Mouse (Mus musculus) kidney, adult 2 months (tissue): ENCODE measurements around the gene Nubp1. TPM values are rescaled to one million over a fixed set of nuclear protein-coding genes. Genes with fewer than 3 reads are reported as not detected.

ENCODE experiments used
- DNase-seq: peaks from one replicate; pipeline ENCODE4 v3.0.0; 2021
- H3K27ac ChIP-seq: fragments of 200-500 bp; 2 replicates; pipeline ENCODE4 v1.5.1; 2012; ENCODE audit warnings: low read depth, low read length, control low read depth, inconsistent platforms; ENCODE audit not compliant: insufficient read depth
- H3K27me3 ChIP-seq: fragments of 200-500 bp; replicated peaks from 2 replicates; pipeline ENCODE4 v1.6.1; 2012; ENCODE audit warnings: mild to moderate bottlenecking, moderate library complexity, low read length, inconsistent platforms; ENCODE audit not compliant: control insufficient read depth, insufficient read depth
- H3K36me3 ChIP-seq: fragments of 200-500 bp; 2 replicates; pipeline ENCODE4 v1.6.1; 2012; ENCODE audit warnings: mild to moderate bottlenecking, moderate library complexity, low read length, inconsistent platforms; ENCODE audit not compliant: control insufficient read depth, insufficient read depth
- H3K4me1 ChIP-seq: fragments of 200-500 bp; 2 replicates; pipeline ENCODE4 v1.6.1; 2011; ENCODE audit warnings: low read length; ENCODE audit not compliant: control insufficient read depth, insufficient read depth
- H3K4me3 ChIP-seq: fragments of 200-500 bp; 2 replicates; pipeline ENCODE4 v1.5.1; 2011; ENCODE audit warnings: mild to moderate bottlenecking, low read depth, low read length, control low read depth; ENCODE audit not compliant: insufficient read depth
- CTCF ChIP-seq: fragments of 200-500 bp; conservative IDR thresholded peaks from 2 replicates; pipeline ENCODE4 v1.5.1; 2011; ENCODE audit warnings: low read depth, mild to moderate bottlenecking, control low read depth, low read length, moderate library complexity, mixed read lengths; ENCODE audit not compliant: insufficient read depth, insufficient read length
- POLR2A ChIP-seq: fragments of 200-500 bp; IDR thresholded peaks from one replicate; pipeline ENCODE4 v1.6.1; 2011; ENCODE audit warnings: low read depth, low read length, control low read depth
- WGBS: fragments of 180-500 bp; shearing (Covaris S2); methylation state at CpG from one replicate; pipeline ENCODE4 v1.1.7; 2018; 5-methylcytosine and 5-hydroxymethylcytosine counted together
- polyA plus RNA-seq: library from polyadenylated mRNA; depleted of rRNA; stranded (reverse); fragments of >200 nt; gene quantifications from 2 replicates; pipeline ENCODE4 v1.2.3, GENCODE M21; 2012; rRNA removed

Gene Nubp1
- polyA plus RNA-seq, 1 experiment = 30.5 TPM

DNA sequence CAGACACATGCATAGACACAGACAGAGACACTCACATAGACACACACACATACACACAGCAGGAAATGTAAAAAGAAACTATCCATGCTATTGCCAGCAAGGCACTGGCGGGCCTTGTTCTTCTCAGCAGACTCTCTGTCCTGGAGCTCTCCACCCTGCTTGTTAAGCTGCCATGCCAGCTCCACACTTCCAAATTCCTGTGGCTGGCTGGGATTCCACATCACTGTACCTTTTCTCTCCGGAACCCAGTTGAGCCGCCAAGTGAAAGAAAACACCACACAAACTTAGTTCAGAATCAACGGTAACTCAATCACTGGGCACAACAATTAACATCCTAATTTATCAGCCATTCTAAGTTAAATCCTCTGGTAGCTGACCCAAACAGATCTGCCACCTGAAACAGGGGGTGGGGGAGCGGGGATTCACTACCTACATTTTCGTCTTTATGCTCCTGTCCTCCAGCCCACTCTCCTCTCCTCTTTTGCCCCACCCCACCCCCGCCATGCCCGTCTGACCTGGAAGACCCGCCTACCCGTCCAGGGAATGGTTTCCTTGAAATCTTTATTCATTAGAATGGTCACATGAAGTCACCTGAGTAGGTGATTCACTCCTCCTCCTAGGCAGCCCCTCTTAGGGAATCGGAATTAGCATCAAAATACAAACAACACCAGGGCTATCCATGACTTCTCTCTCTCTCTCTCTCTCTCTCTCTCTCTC, 55.8 kb downstream of the Nubp1 start:
- no peak overlapping the region for H3K4me3 ChIP-seq
- TF ChIP-seq CTCF (no peak), POLR2A (no peak)

GRCm38 (mm10) chr16:10468201-10468600, 56.5 kb downstream of the Nubp1 start:
- Histone ChIP-seq H3K4me1 (peaks cover 4% of the 10 kb centered on the region; the same call in 1 of the 2 replicates), H3K27me3 (no peaks in the 10 kb centered on the region), H3K4me3 (no peak overlapping the region), H3K36me3 (no peaks in the 10 kb centered on the region), H3K27ac (no peak overlapping the region)
- DNase-seq = no peak
- WGBS = 90% methylated on average over 1 of the region's 1 CpGs
- TF ChIP-seq POLR2A (no peak), CTCF (no peak)

More for the DNA sequence above, 55.8 kb downstream of the Nubp1 start:
- H3K27ac ChIP-seq = no peak overlapping the region
- WGBS = 35% methylated on average over 11 of the region's 11 CpGs
- H3K36me3 ChIP-seq = no peaks in the 10 kb centered on the region
- peaks cover 4% of the 10 kb centered on the region; the same call in 1 of the 2 replicates for H3K4me1 ChIP-seq
- H3K27me3 ChIP-seq = no peaks in the 10 kb centered on the region
- no peak for DNase-seq

GRCm38 (mm10) chr16:10471950-10472349, 60.2 kb downstream of the Nubp1 start:
- whole genome bisulfite sequencing = 79% methylated on average over 3 of the region's 3 CpGs
- Histone ChIP-seq H3K36me3 (no peaks in the 10 kb centered on the region), H3K27ac (no peak overlapping the region), H3K4me1 (no peaks in the 10 kb centered on the region), H3K27me3 (no peaks in the 10 kb centered on the region), H3K4me3 (no peak overlapping the region)
- TF ChIP-seq CTCF (no peak), POLR2A (no peak)
- DNase-seq = peak; percentile 71

Other genes with a start within 250 kb of the Nubp1 start
- not detected in 2 replicates for gene Rpl39l, start 241.7 kb upstream of the Nubp1 start, polyA plus RNA-seq
- 0.24 and 0.25 TPM in 2 replicates for gene Atf7ip2, start 219.2 kb upstream of the Nubp1 start, polyA plus RNA-seq
- gene Emp2, start 98.0 kb upstream of the Nubp1 start, polyA plus RNA-seq = 22.3 and 23.3 TPM in 2 replicates
- 0.64 and 0.77 TPM in 2 replicates for gene Tekt5, start 16.5 kb upstream of the Nubp1 start, polyA plus RNA-seq
- 0.75 and 0.84 TPM in 2 replicates for gene Tvp23a, start 35.4 kb downstream of the Nubp1 start, polyA plus RNA-seq
- 2.8 and 5.3 TPM in 2 replicates for gene Ciita, start 68.1 kb downstream of the Nubp1 start, polyA plus RNA-seq
- 40.0 and 41.0 TPM in 2 replicates for gene Dexi, start 131.1 kb downstream of the Nubp1 start, polyA plus RNA-seq
- gene Clec16a, start 133.4 kb downstream of the Nubp1 start, polyA plus RNA-seq = 15.7 and 16.8 TPM in 2 replicates